In genomic region chr7:96545979-96546378, GRCm38 (mm10) we compare ENCODE assay signal across 20 mouse cellular contexts.
DNase-seq lines count a peak whose midpoint lies in the region; ATAC-seq and TF ChIP-seq lines count a peak whose summit lies in the region.
"Had no signal": no experiment of that assay in that cellular context is flagged by ENCODE, and none has a peak within 500 bp of the region (broad histone marks: within the 10 kb centered on the region; RNA-seq: fewer than 3 reads in every experiment).

No protein-coding gene starts in this region.

- no peak overlapping the region for H3K4me2 ChIP-seq in liver, postnatal 0 days (ENCODE audit: low read depth, low read length)
- no peak overlapping the region for H3K4me2 ChIP-seq in lung, postnatal 0 days (replicated peaks; ENCODE audit: low read depth, low read length)
- no peak overlapping the region for H3K4me2 ChIP-seq in neural tube, embryonic 15.5 days
- H3K4me2 ChIP-seq: embryonic facial prominence, embryonic 12.5 days; forebrain, embryonic 15.5 days; heart, embryonic 11.5 days; heart, embryonic 15.5 days had no signal

- DNase-seq in liver, adult 2 months (ENCODE audit: extremely low read depth, low read depth, low spot score): peak; percentile 50
- DNase-seq in liver, postnatal 0 days: no peak
- peak; percentile 52 for DNase-seq in lung, postnatal 0 days (ENCODE audit: low spot score)
- no peak for DNase-seq in lung, postnatal 25 days (ENCODE audit: low spot score)
- no peak for DNase-seq in gastrocnemius, adult 18-20 months (ENCODE audit: low spot score)
- DNase-seq: adrenal gland, postnatal 14 days; cerebellum, adult 11-12 months; cerebellum, adult 9-10 months; cerebellum, postnatal 25 days; gastrocnemius, postnatal 14 days; heart, adult 2 months had no signal

- WGBS in liver, adult 2 months: 29% methylated on average over 5 of the region's 5 CpGs
- WGBS in liver, postnatal 0 days (ENCODE audit: insufficient replicate concordance): 33% methylated on average over 5 of the region's 5 CpGs
- 15% methylated on average over 5 of the region's 5 CpGs for WGBS in lung, postnatal 0 days
- 51% methylated on average over 5 of the region's 5 CpGs for WGBS in neural tube, embryonic 15.5 days

- no peaks in the 10 kb centered on the region for H3K4me1 ChIP-seq in liver, adult 2 months (ENCODE audit: control insufficient read depth, insufficient read depth, low read length)
- no peaks in the 10 kb centered on the region for H3K4me1 ChIP-seq in liver, postnatal 0 days (ENCODE audit: insufficient read depth)
- no peaks in the 10 kb centered on the region for H3K4me1 ChIP-seq in lung, postnatal 0 days (ENCODE audit: insufficient read depth, low read depth, low read length)
- 0 out of 2 replicates have a peak, but pooled peaks cover 2% of the 10 kb centered on the region for H3K4me1 ChIP-seq in neural tube, embryonic 15.5 days

- no peaks in the 10 kb centered on the region for H3K9me3 ChIP-seq in liver, postnatal 0 days (ENCODE audit: low read length)
- no peaks in the 10 kb centered on the region for H3K9me3 ChIP-seq in lung, postnatal 0 days (ENCODE audit: low read length)
- H3K9me3 ChIP-seq in neural tube, embryonic 15.5 days (replicated peaks): no peaks in the 10 kb centered on the region
- H3K9me3 ChIP-seq: embryonic facial prominence, embryonic 12.5 days; forebrain, embryonic 15.5 days; heart, embryonic 15.5 days had no signal

- no peak overlapping the region for H3K4me3 ChIP-seq in liver, adult 2 months (ENCODE audit: insufficient read depth, low read depth, low read length)
- no peak overlapping the region for H3K4me3 ChIP-seq in liver, postnatal 0 days (ENCODE audit: low read depth, low read length)
- H3K4me3 ChIP-seq in lung, postnatal 0 days (ENCODE audit: low read depth, low read length): no peak overlapping the region
- no peak overlapping the region for H3K4me3 ChIP-seq in neural tube, embryonic 15.5 days (replicated peaks)
- H3K4me3 ChIP-seq: embryonic facial prominence, embryonic 12.5 days; forebrain, embryonic 15.5 days; heart, adult 2 months; heart, embryonic 15.5 days had no signal

- no peak overlapping the region for H3K9ac ChIP-seq in liver, adult 2 months (ENCODE audit: low read depth, low read length)
- H3K9ac ChIP-seq in liver, postnatal 0 days (replicated peaks): no peak overlapping the region
- no peak overlapping the region for H3K9ac ChIP-seq in lung, postnatal 0 days (replicated peaks; ENCODE audit: low read depth)
- no peak overlapping the region for H3K9ac ChIP-seq in neural tube, embryonic 15.5 days (replicated peaks)
- H3K9ac ChIP-seq: embryonic facial prominence, embryonic 12.5 days; forebrain, embryonic 15.5 days; heart, embryonic 15.5 days had no signal

- no peak for ATAC-seq in liver, postnatal 0 days
- ATAC-seq in lung, postnatal 0 days: peak; percentile 54
- peak; percentile 31; the same call in 1 of the 2 replicates for ATAC-seq in monocyte, adult 5-6 weeks (replicated peaks; ENCODE audit: insufficient number of reproducible peaks, low FRiP score, low TSS enrichment, poor library complexity, severe bottlenecking)
- no peak for ATAC-seq in neural tube, embryonic 15.5 days (ENCODE audit: low FRiP score)
- ATAC-seq: activated CD4-positive, CD25-positive, alpha-beta regulatory T cell, adult 4 months; forebrain, embryonic 15.5 days; Patski had no signal

- H3K79me2 ChIP-seq in liver, adult 2 months (ENCODE audit: control insufficient read depth, insufficient read depth, low read length): no peaks in the 10 kb centered on the region

- no peak for TF ChIP-seq CTCF in liver, adult 2 months (IDR thresholded peaks at IDR 0.05; ENCODE audit: low read depth, low read length)
- TF ChIP-seq CTCF in liver, postnatal 0 days (IDR thresholded peaks at IDR 0.05; ENCODE audit: low read depth): no peak
- TF ChIP-seq CTCF in lung, postnatal 0 days (IDR thresholded peaks at IDR 0.05): no peak

- no peak for TF ChIP-seq EP300 in liver, postnatal 0 days (IDR thresholded peaks at IDR 0.05; ENCODE audit: low read depth)
- no peak for TF ChIP-seq EP300 in lung, postnatal 0 days (IDR thresholded peaks at IDR 0.05)

- H3K36me3 ChIP-seq in liver, adult 2 months (ENCODE audit: control insufficient read depth, insufficient read depth, low read length): no peaks in the 10 kb centered on the region
- H3K36me3 ChIP-seq in liver, postnatal 0 days (replicated peaks; ENCODE audit: insufficient read depth, low read length): no peaks in the 10 kb centered on the region
- H3K36me3 ChIP-seq in lung, postnatal 0 days (ENCODE audit: insufficient read depth, low read length): no peaks in the 10 kb centered on the region
- H3K36me3 ChIP-seq in neural tube, embryonic 15.5 days: no peaks in the 10 kb centered on the region
- H3K36me3 ChIP-seq: heart, embryonic 15.5 days had no signal

- no peak for TF ChIP-seq POLR2A in liver, adult 2 months (IDR thresholded peaks at IDR 0.05; ENCODE audit: extremely low read depth, insufficient read depth, low read length)

- no peaks in the 10 kb centered on the region for H3K27me3 ChIP-seq in liver, adult 2 months (ENCODE audit: control insufficient read depth, insufficient read depth, low read length)
- H3K27me3 ChIP-seq in liver, postnatal 0 days (ENCODE audit: insufficient read depth, low read length): no peaks in the 10 kb centered on the region
- no peaks in the 10 kb centered on the region for H3K27me3 ChIP-seq in lung, postnatal 0 days (replicated peaks; ENCODE audit: insufficient read depth, low read length)
- H3K27me3 ChIP-seq in neural tube, embryonic 15.5 days (replicated peaks): no peaks in the 10 kb centered on the region
- H3K27me3 ChIP-seq: CH12.LX; embryonic facial prominence, embryonic 12.5 days; forebrain, embryonic 15.5 days; heart, embryonic 15.5 days; Patski had no signal

- no peak overlapping the region for H3K27ac ChIP-seq in liver, adult 2 months (replicated peaks; ENCODE audit: insufficient read depth, low read depth, low read length)
- H3K27ac ChIP-seq in liver, postnatal 0 days (ENCODE audit: low read depth): no peak overlapping the region
- H3K27ac ChIP-seq in lung, postnatal 0 days (ENCODE audit: low read length): no peak overlapping the region
- no peak overlapping the region for H3K27ac ChIP-seq in neural tube, embryonic 15.5 days (replicated peaks)
- H3K27ac ChIP-seq: embryonic facial prominence, embryonic 12.5 days; forebrain, embryonic 15.5 days; heart, adult 2 months; heart, embryonic 15.5 days had no signal

Comparison
In these comparisons a context has a peak if more than half of its experiments do, and no peak if none do; other contexts are left out.
1. DNase-seq: peak in liver, adult 2 months (single experiment) and lung, postnatal 0 days (single experiment); none in liver, postnatal 0 days (single experiment), lung, postnatal 25 days (single experiment) and gastrocnemius, adult 18-20 months (single experiment).
2. ATAC-seq: peak in lung, postnatal 0 days (single experiment) and monocyte, adult 5-6 weeks (single experiment); none in liver, postnatal 0 days (single experiment) and neural tube, embryonic 15.5 days (single experiment).